Mouse (Mus musculus) hindbrain, embryonic 10.5 days (tissue): ENCODE measurements around the gene Zfp28. TPM values are rescaled to one million over a fixed set of nuclear protein-coding genes. Genes with fewer than 3 reads are reported as not detected.
A peak's percentile ranks its signal among the peaks of the same experiment; 100 is the strongest.
"Not testable (repeated sequence)": the region's sequence is repeated elsewhere in the genome, so short reads cannot be mapped to it uniquely, and the experiment has no call there.

ENCODE experiments used
- DNase-seq: peaks from one replicate; pipeline ENCODE4 v3.0.0-alpha.2; 2017; ENCODE audit warnings: low spot score
- H3K27ac ChIP-seq: fragments of 300-500 bp; sonication (generic); 2 replicates; pipeline ENCODE4 v1.5.1; 2016; ENCODE audit warnings: mild to moderate bottlenecking, moderate library complexity
- H3K27me3 ChIP-seq: fragments of 300-500 bp; sonication (generic); 2 replicates; pipeline ENCODE4 v1.6.1; 2016; ENCODE audit warnings: mild to moderate bottlenecking; ENCODE audit not compliant: poor library complexity, insufficient read depth, severe bottlenecking
- H3K36me3 ChIP-seq: fragments of 300-500 bp; sonication (generic); 2 replicates; pipeline ENCODE4 v1.6.1; 2016; ENCODE audit warnings: mild to moderate bottlenecking, moderate library complexity
- H3K4me1 ChIP-seq: fragments of 300-500 bp; sonication (generic); replicated peaks from 2 replicates; pipeline ENCODE4 v1.6.1; 2016; ENCODE audit warnings: mild to moderate bottlenecking
- H3K4me3 ChIP-seq: fragments of 300-500 bp; sonication (generic); 2 replicates; pipeline ENCODE4 v1.5.1; 2016; ENCODE audit warnings: mild to moderate bottlenecking, moderate library complexity
- H3K9me3 ChIP-seq: fragments of 300-500 bp; sonication (generic); 2 replicates; pipeline ENCODE4 v1.6.1; 2016; ENCODE audit warnings: mild to moderate bottlenecking, moderate library complexity
- WGBS: fragments of 180-500 bp; shearing (Covaris S2); methylation state at CpG from one replicate; pipeline ENCODE4 v1.1.7; 2016; 5-methylcytosine and 5-hydroxymethylcytosine counted together
- polyA plus RNA-seq: library from polyadenylated mRNA; unstranded; fragments of >200 nt; fragmentation: Nextera tagmentation; extraction: Ambion mirVana; gene quantifications from 2 replicates; pipeline ENCODE4 v1.2.1, GENCODE M21; 2016

The Zfp28 gene
- polyA plus RNA-seq, 1 experiment from 2014 or later: 13.0 TPM

DNA sequence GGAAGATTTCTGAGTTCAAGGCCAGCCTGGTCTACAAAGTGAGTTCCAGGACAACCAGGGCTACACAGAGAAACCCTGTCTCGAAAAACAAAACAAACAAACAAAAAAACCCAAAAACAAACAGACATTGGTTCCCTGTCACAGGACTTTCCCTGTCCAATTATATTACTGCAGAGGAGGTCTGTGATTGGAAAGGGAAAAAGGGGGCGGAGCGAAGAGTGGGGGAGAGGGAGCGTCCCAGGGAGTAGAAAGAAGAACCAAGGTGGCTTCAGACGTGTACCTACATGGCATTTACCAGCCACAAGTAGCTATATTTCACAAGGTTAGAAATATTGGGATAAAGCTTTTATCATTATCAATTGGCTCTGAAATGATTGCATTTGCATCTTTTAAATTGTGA lies 14.9 kb upstream of the Zfp28 start:
- not testable (repeated sequence) for H3K27me3 ChIP-seq, H3K27ac ChIP-seq, H3K4me1 ChIP-seq, DNase-seq, H3K4me3 ChIP-seq, H3K36me3 ChIP-seq, H3K9me3 ChIP-seq
- 75% methylated on average over 5 of the region's 5 CpGs for WGBS

GRCm38 (mm10) chr7:6369460-6369859 lies 13.6 kb upstream of the Zfp28 start:
- DNase-seq: no peak
- Histone ChIP-seq H3K9me3 (no peaks in the 10 kb centered on the region), H3K36me3 (no peaks in the 10 kb centered on the region), H3K27ac (no peak overlapping the region), H3K27me3 (no peaks in the 10 kb centered on the region), H3K4me1 (no peaks in the 10 kb centered on the region), H3K4me3 (no peak overlapping the region)
- WGBS: 85% methylated on average over 3 of the region's 3 CpGs

GRCm38 (mm10) chr7:6372993-6373392 lies 10.1 kb upstream of the Zfp28 start:
- Histone ChIP-seq H3K9me3 (no peaks in the 10 kb centered on the region), H3K4me1 (no peaks in the 10 kb centered on the region), H3K36me3 (no peaks in the 10 kb centered on the region), H3K4me3 (no peak overlapping the region), H3K27me3 (no peaks in the 10 kb centered on the region), H3K27ac (no peak overlapping the region)
- DNase-seq: no peak
- WGBS: 89% methylated on average over 3 of the region's 3 CpGs

DNA sequence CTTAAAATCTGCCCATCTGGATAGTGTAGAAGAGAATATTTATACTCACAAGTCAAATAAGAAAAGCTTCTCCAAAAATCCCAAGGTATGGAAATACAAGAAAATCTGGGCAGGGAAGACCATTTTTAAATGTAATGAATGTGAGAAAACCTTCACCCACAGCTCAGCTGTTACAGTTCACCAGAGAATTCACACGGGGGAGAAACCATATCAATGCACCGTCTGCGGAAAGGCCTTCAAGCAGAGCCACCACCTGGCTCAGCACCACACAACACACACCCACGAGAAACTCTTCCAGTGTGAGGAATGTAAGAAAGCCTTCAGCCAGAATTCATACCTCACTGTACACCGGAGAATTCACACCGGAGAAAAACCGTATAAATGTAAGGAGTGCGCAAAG lies 4.7 kb upstream of the Zfp28 start:
- 87% methylated on average over 8 of the region's 8 CpGs for WGBS
- Histone ChIP-seq H3K4me1 (peaks cover 11% of the 10 kb centered on the region), H3K36me3 (peaks cover 6% of the 10 kb centered on the region; the same call in 1 of the 2 replicates), H3K27me3 (no peaks in the 10 kb centered on the region), H3K4me3 (no peak overlapping the region), H3K27ac (no peak overlapping the region), H3K9me3 (no peaks in the 10 kb centered on the region)
- no peak for DNase-seq

DNA sequence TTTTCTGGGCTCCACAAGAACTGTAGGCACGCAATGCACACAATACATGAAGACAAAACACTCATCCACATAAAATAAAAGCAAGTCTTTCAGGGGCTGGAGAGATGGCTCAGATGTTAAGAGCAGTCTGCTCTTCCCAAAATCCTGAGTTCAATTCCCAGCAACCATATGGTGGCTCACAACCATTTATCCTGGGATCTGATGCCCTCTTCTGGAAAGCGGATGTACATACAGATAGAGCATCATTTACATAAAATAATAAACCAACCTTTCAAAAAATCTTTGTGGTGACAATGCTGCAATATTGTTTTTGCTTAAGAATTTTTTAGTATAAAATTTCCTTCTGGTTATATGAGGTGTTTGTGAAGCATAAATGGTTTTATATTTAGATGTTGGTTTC lies 1.7 kb upstream of the Zfp28 start:
- no peak overlapping the region for H3K4me3 ChIP-seq
- H3K4me1 ChIP-seq: peaks cover 19% of the 10 kb centered on the region
- DNase-seq: no peak
- no peaks in the 10 kb centered on the region for H3K9me3 ChIP-seq
- H3K27me3 ChIP-seq: no peaks in the 10 kb centered on the region
- WGBS: 76% methylated on average over 2 of the region's 2 CpGs
- no peak overlapping the region for H3K27ac ChIP-seq
- peaks cover 6% of the 10 kb centered on the region; the same call in 1 of the 2 replicates for H3K36me3 ChIP-seq

GRCm38 (mm10) chr7:6384011-6384410 lies 916 bp downstream of the Zfp28 start:
- H3K27me3 ChIP-seq: no peaks in the 10 kb centered on the region
- peaks cover 19% of the 10 kb centered on the region for H3K4me1 ChIP-seq
- DNase-seq: no peak
- peaks cover 18% of the 10 kb centered on the region for H3K36me3 ChIP-seq
- peak overlapping the region; percentile 70 for H3K4me3 ChIP-seq
- WGBS: 78% methylated on average over 8 of the region's 8 CpGs
- H3K27ac ChIP-seq: peak overlapping the region; percentile 86; the same call in 1 of the 2 replicates
- H3K9me3 ChIP-seq: peaks cover 2% of the 10 kb centered on the region; the same call in 1 of the 2 replicates

DNA sequence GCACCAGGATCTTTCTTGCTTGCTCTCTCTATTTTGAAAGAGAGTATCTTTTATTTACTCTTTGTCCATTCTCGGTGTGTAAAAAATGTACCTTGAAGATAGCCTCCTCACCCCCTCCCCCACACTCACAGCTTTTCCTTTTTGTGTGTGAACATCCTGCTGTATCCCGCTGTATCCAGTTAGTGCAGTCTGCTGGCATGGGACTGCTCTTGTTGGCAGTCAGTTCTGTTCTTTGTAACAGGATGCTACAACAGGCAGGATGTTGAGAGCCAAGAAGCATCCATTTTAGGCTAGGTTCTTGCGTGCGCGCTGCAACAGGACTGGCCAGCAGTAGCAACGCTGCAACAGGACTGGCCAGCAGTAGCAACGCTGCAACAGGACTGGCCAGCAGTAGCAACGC lies 3.9 kb downstream of the Zfp28 start:
- H3K36me3 ChIP-seq: peaks cover 48% of the 10 kb centered on the region
- peaks cover 2% of the 10 kb centered on the region; the same call in 1 of the 2 replicates for H3K9me3 ChIP-seq
- no peaks in the 10 kb centered on the region for H3K27me3 ChIP-seq
- peaks cover 19% of the 10 kb centered on the region for H3K4me1 ChIP-seq
- no peak overlapping the region for H3K4me3 ChIP-seq
- 95% methylated on average over 8 of the region's 8 CpGs for WGBS
- no peak overlapping the region for H3K27ac ChIP-seq
- DNase-seq: no peak

- 83% methylated on average over 5 of the region's 5 CpGs for WGBS
- DNase-seq: no peak
- Histone ChIP-seq H3K4me1 (peaks cover 3% of the 10 kb centered on the region), H3K4me3 (no peak overlapping the region), H3K9me3 (peaks cover 10% of the 10 kb centered on the region; the same call in 1 of the 2 replicates), H3K27ac (no peak overlapping the region), H3K36me3 (peaks cover 67% of the 10 kb centered on the region), H3K27me3 (no peaks in the 10 kb centered on the region)
These were observed 5.9 kb downstream of the Zfp28 start for GRCm38 (mm10) chr7:6388971-6389370.

DNA sequence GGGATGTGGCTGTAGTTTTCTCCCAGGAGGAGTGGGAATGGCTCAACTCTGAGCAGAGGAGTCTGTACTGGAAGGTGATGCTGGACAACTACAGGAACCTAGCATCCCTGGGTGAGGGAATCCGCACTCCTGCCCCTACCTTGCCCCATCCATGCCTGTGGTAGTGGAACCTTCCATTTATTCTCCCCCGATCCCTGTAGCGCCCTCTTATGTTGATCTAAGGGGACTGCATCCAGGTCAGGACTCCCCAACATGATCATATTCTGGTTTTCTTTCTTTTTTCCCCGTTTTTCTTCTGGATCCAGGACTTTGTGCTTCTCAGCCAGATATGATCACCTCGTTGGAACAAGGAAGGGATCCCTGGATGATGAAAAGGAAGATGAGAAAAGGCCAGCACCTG lies 6.4 kb downstream of the Zfp28 start:
- Histone ChIP-seq H3K4me3 (no peak overlapping the region), H3K9me3 (peaks cover 13% of the 10 kb centered on the region; the same call in 1 of the 2 replicates), H3K27ac (no peak overlapping the region), H3K36me3 (peaks cover 72% of the 10 kb centered on the region), H3K4me1 (no peaks in the 10 kb centered on the region), H3K27me3 (no peaks in the 10 kb centered on the region)
- no peak for DNase-seq
- 76% methylated on average over 5 of the region's 5 CpGs for WGBS

GRCm38 (mm10) chr7:6397996-6398975 lies 15.2 kb downstream of the Zfp28 start, which contains the start of gene Smim17:
Smim17 (plus strand) TSS chr7:6398715.
- peak; percentile 66 for DNase-seq
- H3K4me1 ChIP-seq: peaks cover 7% of the 10 kb centered on the region; the same call in 1 of the 2 replicates
- H3K9me3 ChIP-seq: peaks cover 4% of the 10 kb centered on the region; the same call in 1 of the 2 replicates
- H3K36me3 ChIP-seq: peaks cover 25% of the 10 kb centered on the region
- H3K27ac ChIP-seq: peak within 1 kb of the TSS; percentile 77
- WGBS: 30% methylated on average over 25 of the region's 25 CpGs
- H3K4me3 ChIP-seq: peak within 1 kb of the TSS; percentile 58
- no peaks in the 10 kb centered on the region for H3K27me3 ChIP-seq

GRCm38 (mm10) chr7:6410043-6410442 lies 26.9 kb downstream of the Zfp28 start, which contains the start of gene Gm20715:
Gm20715 (plus strand) TSS chr7:6410277.
- Histone ChIP-seq H3K36me3 (no peaks in the 10 kb centered on the region), H3K27me3 (no peaks in the 10 kb centered on the region), H3K4me1 (peaks cover 2% of the 10 kb centered on the region; the same call in 1 of the 2 replicates), H3K9me3 (no peaks in the 10 kb centered on the region; the same call in 1 of the 2 replicates), H3K4me3 (no peak within 1 kb of the TSS), H3K27ac (no peak within 1 kb of the TSS)
- peak; percentile 90 for DNase-seq
- WGBS: 2% methylated on average over 17 of the region's 17 CpGs

- peak overlapping the region; percentile 41 for H3K4me3 ChIP-seq
These were observed 31.7 kb downstream of the Zfp28 start for GRCm38 (mm10) chr7:6414626-6415441.

More at GRCm38 (mm10) chr7:6414626-6415441, 31.7 kb downstream of the Zfp28 start:
- Histone ChIP-seq H3K9me3 (no peaks in the 10 kb centered on the region), H3K4me1 (peaks cover 4% of the 10 kb centered on the region; the same call in 1 of the 2 replicates), H3K36me3 (no peaks in the 10 kb centered on the region), H3K27ac (no peak overlapping the region), H3K27me3 (no peaks in the 10 kb centered on the region)
- WGBS: 10% methylated on average over 21 of the region's 22 CpGs
- no peak for DNase-seq
